In the genomic region with DNA sequence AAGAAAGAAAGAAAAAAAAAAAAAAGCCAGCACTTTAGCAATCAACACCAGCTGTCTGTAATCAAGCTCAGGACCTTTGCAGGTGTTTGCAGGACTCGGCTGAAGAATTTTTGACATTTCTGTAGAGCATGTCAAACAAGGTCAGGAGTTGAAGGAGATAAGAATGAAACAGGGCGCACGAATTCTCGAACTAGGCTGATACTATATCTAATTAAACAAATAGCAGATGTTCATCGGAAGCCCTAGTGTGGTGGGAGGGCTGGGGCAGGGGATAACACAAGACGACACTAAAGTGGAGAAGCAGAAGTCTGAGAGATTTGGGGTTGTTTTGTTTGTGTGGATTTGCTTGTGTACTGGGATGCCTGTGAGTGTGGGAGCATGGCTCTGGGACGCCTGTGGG, we compare ENCODE assay signal across 20 mouse cellular contexts.
A peak's percentile ranks its signal among the peaks of the same experiment; 100 is the strongest.
DNase-seq lines count a peak whose midpoint lies in the region; ATAC-seq and TF ChIP-seq lines count a peak whose summit lies in the region.
"Had no signal": no experiment of that assay in that cellular context is flagged by ENCODE, and none has a peak within 500 bp of the region (broad histone marks: within the 10 kb centered on the region; RNA-seq: fewer than 3 reads in every experiment).

No protein-coding gene starts in this region.

- H3K4me1 ChIP-seq in forebrain, embryonic 10.5 days: no peaks in the 10 kb centered on the region
- H3K4me1 ChIP-seq in forebrain, embryonic 12.5 days: no peaks in the 10 kb centered on the region
- no peaks in the 10 kb centered on the region for H3K4me1 ChIP-seq in kidney, embryonic 14.5 days (ENCODE audit: control insufficient read depth, insufficient read depth, low read length)
- H3K4me1 ChIP-seq in embryonic facial prominence, embryonic 10.5 days: peaks cover 16% of the 10 kb centered on the region
- peaks cover 8% of the 10 kb centered on the region; the same call in 1 of the 2 replicates for H3K4me1 ChIP-seq in limb, embryonic 14.5 days (ENCODE audit: control insufficient read depth, insufficient read depth, low read length)
- no peaks in the 10 kb centered on the region for H3K4me1 ChIP-seq in midbrain, embryonic 13.5 days (replicated peaks)
- H3K4me1 ChIP-seq: liver, embryonic 12.5 days; midbrain, embryonic 10.5 days; neural tube, embryonic 15.5 days had no signal

- H3K36me3 ChIP-seq in forebrain, embryonic 10.5 days (replicated peaks): no peaks in the 10 kb centered on the region
- H3K36me3 ChIP-seq in forebrain, embryonic 12.5 days (replicated peaks): no peaks in the 10 kb centered on the region
- no peaks in the 10 kb centered on the region for H3K36me3 ChIP-seq in kidney, embryonic 14.5 days (ENCODE audit: control insufficient read depth, insufficient read depth, low read length)
- no peaks in the 10 kb centered on the region for H3K36me3 ChIP-seq in embryonic facial prominence, embryonic 10.5 days (replicated peaks)
- H3K36me3 ChIP-seq in limb, embryonic 14.5 days (ENCODE audit: control insufficient read depth, insufficient read depth, low read length): no peaks in the 10 kb centered on the region
- H3K36me3 ChIP-seq in midbrain, embryonic 13.5 days: no peaks in the 10 kb centered on the region
- H3K36me3 ChIP-seq: liver, embryonic 12.5 days; midbrain, embryonic 10.5 days; neural tube, embryonic 15.5 days had no signal

- no peak overlapping the region for H3K9ac ChIP-seq in forebrain, embryonic 12.5 days
- no peak overlapping the region for H3K9ac ChIP-seq in kidney, embryonic 14.5 days (ENCODE audit: low read depth, low read length)
- H3K9ac ChIP-seq in limb, embryonic 14.5 days (ENCODE audit: low read depth, low read length, severe bottlenecking): no peak overlapping the region
- H3K9ac ChIP-seq in midbrain, embryonic 13.5 days (replicated peaks): no peak overlapping the region
- H3K9ac ChIP-seq: liver, embryonic 12.5 days; neural tube, embryonic 15.5 days had no signal

- ATAC-seq in forebrain, embryonic 12.5 days (ENCODE audit: low FRiP score): no peak
- ATAC-seq in kidney, embryonic 14.5 days (ENCODE audit: low FRiP score, low TSS enrichment): peak; percentile 62
- no peak for ATAC-seq in limb, embryonic 14.5 days (ENCODE audit: low FRiP score, low read depth)
- ATAC-seq in midbrain, embryonic 13.5 days: no peak
- ATAC-seq: activated CD4-positive, CD25-positive, alpha-beta regulatory T cell, adult 4 months; forebrain, embryonic 16.5 days; liver, embryonic 12.5 days had no signal

- H3K9me3 ChIP-seq in forebrain, embryonic 10.5 days: no peaks in the 10 kb centered on the region
- H3K9me3 ChIP-seq in forebrain, embryonic 12.5 days: no peaks in the 10 kb centered on the region
- no peaks in the 10 kb centered on the region for H3K9me3 ChIP-seq in kidney, embryonic 14.5 days (ENCODE audit: control insufficient read depth, low read length)
- H3K9me3 ChIP-seq in embryonic facial prominence, embryonic 10.5 days: no peaks in the 10 kb centered on the region
- H3K9me3 ChIP-seq in limb, embryonic 14.5 days (ENCODE audit: control insufficient read depth, low read length): no peaks in the 10 kb centered on the region
- H3K9me3 ChIP-seq in midbrain, embryonic 13.5 days: no peaks in the 10 kb centered on the region
- H3K9me3 ChIP-seq: liver, embryonic 12.5 days; midbrain, embryonic 10.5 days; neural tube, embryonic 15.5 days had no signal

- no peak overlapping the region for H3K4me2 ChIP-seq in forebrain, embryonic 12.5 days
- H3K4me2 ChIP-seq in kidney, embryonic 14.5 days (replicated peaks; ENCODE audit: low read depth, low read length): no peak overlapping the region
- H3K4me2 ChIP-seq in limb, embryonic 14.5 days (replicated peaks; ENCODE audit: low read depth, low read length, severe bottlenecking): 0 out of 2 replicates have a peak overlapping the region, but pooled peaks have one; percentile 14
- H3K4me2 ChIP-seq in midbrain, embryonic 13.5 days (replicated peaks): no peak overlapping the region
- H3K4me2 ChIP-seq: liver, embryonic 12.5 days; neural tube, embryonic 15.5 days had no signal

- no peak for TF ChIP-seq POLR2A in limb, embryonic 14.5 days (IDR thresholded peaks at IDR 0.05; ENCODE audit: borderline replicate concordance, extremely low read depth, insufficient read depth, insufficient read length)

- no peaks in the 10 kb centered on the region for H3K27me3 ChIP-seq in forebrain, embryonic 10.5 days (ENCODE audit: poor library complexity, severe bottlenecking)
- H3K27me3 ChIP-seq in forebrain, embryonic 12.5 days: no peaks in the 10 kb centered on the region
- H3K27me3 ChIP-seq in kidney, embryonic 14.5 days (ENCODE audit: control insufficient read depth, insufficient read depth, low read length): no peaks in the 10 kb centered on the region
- H3K27me3 ChIP-seq in embryonic facial prominence, embryonic 10.5 days (replicated peaks; ENCODE audit: low read depth, poor library complexity, severe bottlenecking): no peaks in the 10 kb centered on the region
- H3K27me3 ChIP-seq in limb, embryonic 14.5 days (ENCODE audit: control insufficient read depth, insufficient read depth, low read length): no peaks in the 10 kb centered on the region
- H3K27me3 ChIP-seq in midbrain, embryonic 13.5 days: no peaks in the 10 kb centered on the region
- H3K27me3 ChIP-seq: CH12.LX; liver, embryonic 12.5 days; neural tube, embryonic 15.5 days had no signal

- 63% methylated on average over 7 of the region's 7 CpGs for WGBS in forebrain, embryonic 10.5 days
- WGBS in forebrain, embryonic 12.5 days: 72% methylated on average over 7 of the region's 7 CpGs
- WGBS in kidney, embryonic 14.5 days: 32% methylated on average over 7 of the region's 7 CpGs
- WGBS in embryonic facial prominence, embryonic 10.5 days: 30% methylated on average over 7 of the region's 7 CpGs
- 16% methylated on average over 7 of the region's 7 CpGs for WGBS in limb, embryonic 14.5 days
- WGBS in midbrain, embryonic 13.5 days: 79% methylated on average over 7 of the region's 7 CpGs

- no peak overlapping the region for H3K27ac ChIP-seq in forebrain, embryonic 10.5 days
- no peak overlapping the region for H3K27ac ChIP-seq in forebrain, embryonic 12.5 days
- no peak overlapping the region for H3K27ac ChIP-seq in kidney, embryonic 14.5 days (ENCODE audit: low read depth, low read length)
- no peak overlapping the region for H3K27ac ChIP-seq in embryonic facial prominence, embryonic 10.5 days (replicated peaks)
- H3K27ac ChIP-seq in limb, embryonic 14.5 days (replicated peaks; ENCODE audit: low read depth, low read length): no peak overlapping the region
- H3K27ac ChIP-seq in midbrain, embryonic 13.5 days: no peak overlapping the region
- H3K27ac ChIP-seq: liver, embryonic 12.5 days; midbrain, embryonic 10.5 days; neural tube, embryonic 15.5 days had no signal

- peak; percentile 16 for DNase-seq in forebrain, embryonic 10.5 days (ENCODE audit: extremely low spot score, low spot score)
- no peak for DNase-seq in kidney, adult 9 months
- DNase-seq in embryonic facial prominence, embryonic 10.5 days (ENCODE audit: low spot score): peak; percentile 39
- no peak for DNase-seq in limb, embryonic 14.5 days (ENCODE audit: low spot score)
- DNase-seq in cerebellum, adult 11-12 months: no peak
- DNase-seq: adrenal gland, postnatal 25 days; cerebellum, postnatal 14 days; gastrocnemius, postnatal 14 days; kidney, postnatal 25 days; lung, postnatal 10 days; thymus, adult 18-20 months had no signal

- no peak overlapping the region for H3K4me3 ChIP-seq in forebrain, embryonic 10.5 days
- H3K4me3 ChIP-seq in forebrain, embryonic 12.5 days (replicated peaks): no peak overlapping the region
- no peak overlapping the region for H3K4me3 ChIP-seq in kidney, embryonic 14.5 days (ENCODE audit: low read length)
- H3K4me3 ChIP-seq in embryonic facial prominence, embryonic 10.5 days: no peak overlapping the region
- no peak overlapping the region for H3K4me3 ChIP-seq in limb, embryonic 14.5 days (replicated peaks; ENCODE audit: low read length)
- no peak overlapping the region for H3K4me3 ChIP-seq in midbrain, embryonic 13.5 days (replicated peaks)
- H3K4me3 ChIP-seq: liver, embryonic 12.5 days; midbrain, embryonic 10.5 days; neural tube, embryonic 15.5 days had no signal

Comparison
In these comparisons a context has a peak if more than half of its experiments do, and no peak if none do; other contexts are left out.
1. DNase-seq: peak in forebrain, embryonic 10.5 days (single experiment) and embryonic facial prominence, embryonic 10.5 days (single experiment); none in kidney, adult 9 months (single experiment), limb, embryonic 14.5 days (single experiment) and cerebellum, adult 11-12 months (single experiment).